Mouse (Mus musculus): ENCODE measurements around the gene Oaf. TPM values are rescaled to one million over a fixed set of nuclear protein-coding genes. Genes with fewer than 3 reads are reported as not detected.

Oaf gene
- polyA plus RNA-seq, 1 experiment from 2014 or later: 41.2 TPM

GRCm38 (mm10) chr9:43224771-43225355, 14.8 kb downstream of the Oaf start:
- WGBS: 27% methylated on average over 11 of the region's 11 CpGs
- no peaks in the 10 kb centered on the region for H3K27me3 ChIP-seq (ENCODE audit: control insufficient read depth, insufficient read depth, low read length)
- peaks cover 25% of the 10 kb centered on the region for H3K36me3 ChIP-seq (ENCODE audit: control insufficient read depth, insufficient read depth, low read length)
- H3K27ac ChIP-seq (replicated peaks in 1 of 2; ENCODE audit: control insufficient read depth in 1 of 2, insufficient read depth in 1 of 2, low read depth in 2 of 2, low read length in 2 of 2): peak overlapping the region; percentile 29 to 65
- 0 out of 2 replicates have a peak overlapping the region, but pooled peaks have one; percentile 11 for H3K9ac ChIP-seq (ENCODE audit: low read length)
- H3K4me2 ChIP-seq (ENCODE audit: low read length): peak overlapping the region; percentile 27; the same call in 1 of the 2 replicates
- H3K4me3 ChIP-seq (ENCODE audit: control insufficient read depth in 1 of 2, insufficient read depth in 1 of 2, low read depth in 1 of 2, low read length in 2 of 2): no peak overlapping the region
- H3K9me3 ChIP-seq (ENCODE audit: control insufficient read depth, low read length): no peaks in the 10 kb centered on the region
- ATAC-seq (ENCODE audit: insufficient number of reproducible peaks, insufficient read depth, low FRiP score, low read depth): peak; percentile 67
- H3K4me1 ChIP-seq (ENCODE audit: control insufficient read depth in 2 of 2, insufficient read depth in 2 of 2, low read length in 2 of 2): peaks cover 11 to 20% of the 10 kb centered on the region in 2 experiments

GRCm38 (mm10) chr9:43222429-43222715, 17.3 kb downstream of the Oaf start:
- 50% methylated on average over 8 of the region's 8 CpGs for WGBS
- no peak overlapping the region for H3K27ac ChIP-seq (replicated peaks in 1 of 2; ENCODE audit: control insufficient read depth in 1 of 2, insufficient read depth in 1 of 2, low read depth in 2 of 2, low read length in 2 of 2)
- H3K4me3 ChIP-seq (ENCODE audit: control insufficient read depth in 1 of 2, insufficient read depth in 1 of 2, low read depth in 1 of 2, low read length in 2 of 2): no peak overlapping the region
- H3K27me3 ChIP-seq (ENCODE audit: control insufficient read depth, insufficient read depth, low read length): no peaks in the 10 kb centered on the region
- no peak overlapping the region for H3K4me2 ChIP-seq (ENCODE audit: low read length)
- H3K36me3 ChIP-seq (ENCODE audit: control insufficient read depth, insufficient read depth, low read length): peaks cover 25% of the 10 kb centered on the region
- ATAC-seq (ENCODE audit: insufficient number of reproducible peaks, insufficient read depth, low FRiP score, low read depth): no peak
- no peaks in the 10 kb centered on the region for H3K9me3 ChIP-seq (ENCODE audit: control insufficient read depth, low read length)
- H3K9ac ChIP-seq (ENCODE audit: low read length): no peak overlapping the region
- peaks cover 11 to 17% of the 10 kb centered on the region in 2 experiments for H3K4me1 ChIP-seq (ENCODE audit: control insufficient read depth in 2 of 2, insufficient read depth in 2 of 2, low read length in 2 of 2)

- no peaks in the 10 kb centered on the region for H3K27me3 ChIP-seq (ENCODE audit: control insufficient read depth, insufficient read depth, low read length)
- peaks cover 11 to 17% of the 10 kb centered on the region in 2 experiments for H3K4me1 ChIP-seq (ENCODE audit: control insufficient read depth in 2 of 2, insufficient read depth in 2 of 2, low read length in 2 of 2)
- H3K36me3 ChIP-seq (ENCODE audit: control insufficient read depth, insufficient read depth, low read length): peaks cover 25% of the 10 kb centered on the region
- H3K9me3 ChIP-seq (ENCODE audit: control insufficient read depth, low read length): no peaks in the 10 kb centered on the region
- H3K9ac ChIP-seq (ENCODE audit: low read length): no peak overlapping the region
- ATAC-seq (ENCODE audit: insufficient number of reproducible peaks, insufficient read depth, low FRiP score, low read depth): no peak; the same call in 1 of the 2 replicates
- no peak overlapping the region for H3K4me3 ChIP-seq (ENCODE audit: control insufficient read depth in 1 of 2, insufficient read depth in 1 of 2, low read depth in 1 of 2, low read length in 2 of 2)
- no peak overlapping the region for H3K4me2 ChIP-seq (ENCODE audit: low read length)
- WGBS: 42% methylated on average over 18 of the region's 18 CpGs
- no peak overlapping the region for H3K27ac ChIP-seq (replicated peaks in 1 of 2; ENCODE audit: control insufficient read depth in 1 of 2, insufficient read depth in 1 of 2, low read depth in 2 of 2, low read length in 2 of 2)
Observed at GRCm38 (mm10) chr9:43221643-43222428, 17.9 kb downstream of the Oaf start.

GRCm38 (mm10) chr9:43210771-43211450, 28.8 kb downstream of the Oaf start:
- Histone ChIP-seq H3K36me3 (ENCODE audit: control insufficient read depth, insufficient read depth, low read length) (no peaks in the 10 kb centered on the region), H3K27me3 (ENCODE audit: control insufficient read depth, insufficient read depth, low read length) (peaks cover 19% of the 10 kb centered on the region), H3K4me1 (ENCODE audit: control insufficient read depth in 2 of 2, insufficient read depth in 2 of 2, low read length in 2 of 2) (peaks cover 11% of the 10 kb centered on the region in 2 experiments; a peak in 3 of 4 replicates), H3K4me2 (ENCODE audit: low read length) (peak overlapping the region; percentile 36), H3K27ac (replicated peaks in 1 of 2; ENCODE audit: control insufficient read depth in 1 of 2, insufficient read depth in 1 of 2, low read depth in 2 of 2, low read length in 2 of 2) (no peak overlapping the region), H3K9ac (ENCODE audit: low read length) (peak overlapping the region; percentile 16; the same call in 1 of the 2 replicates), H3K4me3 (ENCODE audit: control insufficient read depth in 1 of 2, insufficient read depth in 1 of 2, low read depth in 1 of 2, low read length in 2 of 2) (no peak overlapping the region), H3K9me3 (ENCODE audit: control insufficient read depth, low read length) (no peaks in the 10 kb centered on the region)
- WGBS: 21% methylated on average over 11 of the region's 11 CpGs
- ATAC-seq (ENCODE audit: insufficient number of reproducible peaks, insufficient read depth, low FRiP score, low read depth): peak; percentile 34

- Histone ChIP-seq H3K9me3 (ENCODE audit: control insufficient read depth, low read length) (no peaks in the 10 kb centered on the region), H3K4me3 (ENCODE audit: control insufficient read depth in 1 of 2, insufficient read depth in 1 of 2, low read depth in 1 of 2, low read length in 2 of 2) (no peak within 1 kb of the TSS), H3K27me3 (ENCODE audit: control insufficient read depth, insufficient read depth, low read length) (peaks cover 26% of the 10 kb centered on the region), H3K27ac (replicated peaks in 1 of 2; ENCODE audit: control insufficient read depth in 1 of 2, insufficient read depth in 1 of 2, low read depth in 2 of 2, low read length in 2 of 2) (0 out of 4 replicates have a peak within 1 kb of the TSS, but pooled peaks of 1 of the 2 experiments have one; percentile 19), H3K4me2 (ENCODE audit: low read length) (peak within 1 kb of the TSS; percentile 36), H3K9ac (ENCODE audit: low read length) (peak within 1 kb of the TSS; percentile 16; the same call in 1 of the 2 replicates), H3K36me3 (ENCODE audit: control insufficient read depth, insufficient read depth, low read length) (no peaks in the 10 kb centered on the region), H3K4me1 (ENCODE audit: control insufficient read depth in 2 of 2, insufficient read depth in 2 of 2, low read length in 2 of 2) (peaks cover 14 to 17% of the 10 kb centered on the region in 2 experiments; a peak in 3 of 4 replicates)
- peak; percentile 68 for ATAC-seq (ENCODE audit: insufficient number of reproducible peaks, insufficient read depth, low FRiP score, low read depth)
- 17% methylated on average over 13 of the region's 13 CpGs for WGBS
Observed at GRCm38 (mm10) chr9:43210190-43210682, 29.5 kb downstream of the Oaf start, which contains the start of gene Pou2f3. Gene Pou2f3, minus strand, starts transcription at chr9:43210369.

GRCm38 (mm10) chr9:43206022-43206390, 33.7 kb downstream of the Oaf start:
- Histone ChIP-seq H3K27me3 (ENCODE audit: control insufficient read depth, insufficient read depth, low read length) (peaks cover 61% of the 10 kb centered on the region), H3K4me3 (ENCODE audit: control insufficient read depth in 1 of 2, insufficient read depth in 1 of 2, low read depth in 1 of 2, low read length in 2 of 2) (peak overlapping the region; percentile 1 to 34), H3K9ac (ENCODE audit: low read length) (no peak overlapping the region; the same call in 1 of the 2 replicates), H3K4me1 (ENCODE audit: control insufficient read depth in 2 of 2, insufficient read depth in 2 of 2, low read length in 2 of 2) (peaks cover 11 to 20% of the 10 kb centered on the region in 2 experiments; a peak in 3 of 4 replicates), H3K9me3 (ENCODE audit: control insufficient read depth, low read length) (no peaks in the 10 kb centered on the region), H3K36me3 (ENCODE audit: control insufficient read depth, insufficient read depth, low read length) (no peaks in the 10 kb centered on the region), H3K4me2 (ENCODE audit: low read length) (peak overlapping the region; percentile 63), H3K27ac (replicated peaks in 1 of 2; ENCODE audit: control insufficient read depth in 1 of 2, insufficient read depth in 1 of 2, low read depth in 2 of 2, low read length in 2 of 2) (no peak overlapping the region)
- no peak for ATAC-seq (ENCODE audit: insufficient number of reproducible peaks, insufficient read depth, low FRiP score, low read depth)
- WGBS: 4% methylated on average over 15 of the region's 15 CpGs

GRCm38 (mm10) chr9:43205343-43206021, 34.2 kb downstream of the Oaf start:
- Histone ChIP-seq H3K4me2 (ENCODE audit: low read length) (peak overlapping the region; percentile 63), H3K9me3 (ENCODE audit: control insufficient read depth, low read length) (no peaks in the 10 kb centered on the region), H3K9ac (ENCODE audit: low read length) (no peak overlapping the region; the same call in 1 of the 2 replicates), H3K27ac (replicated peaks in 1 of 2; ENCODE audit: control insufficient read depth in 1 of 2, insufficient read depth in 1 of 2, low read depth in 2 of 2, low read length in 2 of 2) (no peak overlapping the region), H3K36me3 (ENCODE audit: control insufficient read depth, insufficient read depth, low read length) (no peaks in the 10 kb centered on the region), H3K4me3 (ENCODE audit: control insufficient read depth in 1 of 2, insufficient read depth in 1 of 2, low read depth in 1 of 2, low read length in 2 of 2) (peak overlapping the region; percentile 1 to 34), H3K27me3 (ENCODE audit: control insufficient read depth, insufficient read depth, low read length) (peaks cover 66% of the 10 kb centered on the region), H3K4me1 (ENCODE audit: control insufficient read depth in 2 of 2, insufficient read depth in 2 of 2, low read length in 2 of 2) (peaks cover 8 to 17% of the 10 kb centered on the region in 2 experiments; a peak in 3 of 4 replicates)
- WGBS: 2% methylated on average over 39 of the region's 41 CpGs
- ATAC-seq (ENCODE audit: insufficient number of reproducible peaks, insufficient read depth, low FRiP score, low read depth): no peak
